Mouse (Mus musculus): ENCODE measurements around the gene Prkcq. TPM values are rescaled to one million over a fixed set of nuclear protein-coding genes. Genes with fewer than 3 reads are reported as not detected.

The Prkcq gene
- polyA plus RNA-seq, 1 experiment from 2014 or later = 1.5 TPM

DNA sequence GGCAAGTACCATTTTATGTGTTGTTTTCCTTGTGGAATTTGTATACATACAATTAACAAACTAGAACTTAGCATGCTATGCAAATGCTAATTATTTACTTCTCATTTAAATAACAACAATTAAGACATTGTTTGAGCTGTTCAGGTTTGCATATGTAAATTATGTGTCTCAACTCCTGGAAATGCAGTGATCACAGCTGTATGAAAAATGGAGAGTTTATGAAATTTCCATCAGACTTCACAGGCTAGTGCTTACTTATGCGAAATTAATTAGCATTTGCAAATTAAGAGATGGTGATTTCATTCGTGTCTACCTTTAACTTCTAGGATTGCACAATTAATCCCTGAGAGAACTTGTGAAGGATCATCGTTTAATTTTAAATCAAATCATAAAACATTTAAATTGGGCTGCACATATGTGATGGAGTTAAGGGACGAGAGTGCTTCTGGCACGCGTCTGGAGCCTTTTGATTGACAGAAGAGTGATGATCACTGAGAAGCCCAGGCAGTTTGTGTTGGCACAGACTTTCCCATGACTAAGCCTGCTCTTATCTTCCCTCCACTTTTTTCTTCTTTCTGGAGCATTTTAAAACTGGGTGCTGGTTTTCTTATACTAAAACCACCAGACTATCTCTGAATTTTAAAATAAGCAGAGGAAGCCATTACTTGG is 20.1 kb upstream of the Prkcq start:
- WGBS = 83% methylated on average over 6 of the region's 6 CpGs
- H3K36me3 ChIP-seq (ENCODE audit: control insufficient read depth, insufficient read depth, low read length) = no peaks in the 10 kb centered on the region
- H3K27me3 ChIP-seq (ENCODE audit: control insufficient read depth, insufficient read depth, low read length) = no peaks in the 10 kb centered on the region
- DNase-seq (ENCODE audit: low spot score) (no peak), ATAC-seq (ENCODE audit: insufficient number of reproducible peaks, low FRiP score, low TSS enrichment, low read depth) (no peak)
- no peak overlapping the region for H3K27ac ChIP-seq (replicated peaks; ENCODE audit: low read depth, low read length)
- no peak overlapping the region for H3K9ac ChIP-seq (ENCODE audit: low read length)
- no peak overlapping the region for H3K4me2 ChIP-seq (ENCODE audit: low read depth, severe bottlenecking)
- no peaks in the 10 kb centered on the region for H3K9me3 ChIP-seq (ENCODE audit: control insufficient read depth, low read length)
- no peak overlapping the region for H3K4me3 ChIP-seq (ENCODE audit: low read depth, low read length)
- no peaks in the 10 kb centered on the region for H3K4me1 ChIP-seq (ENCODE audit: control insufficient read depth, insufficient read depth, low read length)

DNA sequence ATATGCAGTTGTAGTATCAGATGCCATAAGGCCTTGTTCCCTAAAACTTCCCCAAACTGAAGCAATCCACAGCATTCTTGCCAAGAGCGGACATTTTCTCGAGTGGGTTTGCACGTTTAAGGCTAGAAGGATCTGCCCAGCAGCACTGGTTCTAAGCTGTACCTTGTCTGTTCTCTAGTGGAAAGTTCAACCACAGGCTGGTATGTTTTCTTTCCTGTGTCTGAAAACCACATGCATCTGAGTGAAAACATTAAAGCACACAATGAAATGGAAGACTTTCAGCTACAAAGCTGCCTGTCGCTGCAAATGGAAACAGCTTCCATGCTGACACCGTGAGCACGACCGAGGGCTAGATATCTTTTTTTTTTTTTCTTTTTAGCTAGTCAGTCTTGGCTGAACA is 12.3 kb upstream of the Prkcq start:
- no peak overlapping the region for H3K27ac ChIP-seq (replicated peaks; ENCODE audit: low read depth, low read length)
- H3K9me3 ChIP-seq (ENCODE audit: control insufficient read depth, low read length) = no peaks in the 10 kb centered on the region; the same call in 1 of the 2 replicates
- no peak overlapping the region for H3K9ac ChIP-seq (ENCODE audit: low read length)
- no peaks in the 10 kb centered on the region for H3K4me1 ChIP-seq (ENCODE audit: control insufficient read depth, insufficient read depth, low read length)
- H3K27me3 ChIP-seq (ENCODE audit: control insufficient read depth, insufficient read depth, low read length) = no peaks in the 10 kb centered on the region
- ATAC-seq (ENCODE audit: insufficient number of reproducible peaks, low FRiP score, low TSS enrichment, low read depth) (no peak), DNase-seq (ENCODE audit: low spot score) (no peak)
- H3K4me3 ChIP-seq (ENCODE audit: low read depth, low read length) = no peak overlapping the region
- WGBS = 91% methylated on average over 7 of the region's 7 CpGs
- no peak overlapping the region for H3K4me2 ChIP-seq (ENCODE audit: low read depth, severe bottlenecking)
- no peaks in the 10 kb centered on the region for H3K36me3 ChIP-seq (ENCODE audit: control insufficient read depth, insufficient read depth, low read length)

DNA sequence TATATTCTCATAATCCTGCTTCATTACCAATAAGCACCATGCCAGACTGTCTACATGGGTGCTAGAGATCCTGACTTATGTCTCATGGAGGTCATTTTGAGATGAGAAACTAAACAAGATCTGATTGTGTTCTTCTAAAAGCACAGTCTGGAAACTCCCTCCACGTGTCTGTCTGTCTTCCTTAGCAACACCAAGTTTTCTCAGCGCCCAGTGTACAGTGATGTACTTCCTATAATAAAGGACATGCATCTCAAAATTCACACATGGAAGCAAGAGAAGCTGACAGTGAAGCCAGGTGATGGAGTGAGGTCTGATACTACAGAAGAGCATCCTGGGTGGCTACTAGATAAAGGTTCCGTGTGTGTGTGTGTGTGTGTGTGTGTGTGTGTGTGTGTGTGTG is 11.2 kb upstream of the Prkcq start:
- no peak overlapping the region for H3K9ac ChIP-seq (ENCODE audit: low read length)
- ATAC-seq (ENCODE audit: insufficient number of reproducible peaks, low FRiP score, low TSS enrichment, low read depth) (no peak), DNase-seq (ENCODE audit: low spot score) (no peak)
- no peaks in the 10 kb centered on the region for H3K36me3 ChIP-seq (ENCODE audit: control insufficient read depth, insufficient read depth, low read length)
- no peak overlapping the region for H3K4me2 ChIP-seq (ENCODE audit: low read depth, severe bottlenecking)
- H3K27me3 ChIP-seq (ENCODE audit: control insufficient read depth, insufficient read depth, low read length) = no peaks in the 10 kb centered on the region
- no peaks in the 10 kb centered on the region for H3K4me1 ChIP-seq (ENCODE audit: control insufficient read depth, insufficient read depth, low read length)
- WGBS = 89% methylated on average over 3 of the region's 3 CpGs
- H3K4me3 ChIP-seq (ENCODE audit: low read depth, low read length) = no peak overlapping the region
- no peak overlapping the region for H3K27ac ChIP-seq (replicated peaks; ENCODE audit: low read depth, low read length)
- H3K9me3 ChIP-seq (ENCODE audit: control insufficient read depth, low read length) = no peaks in the 10 kb centered on the region; the same call in 1 of the 2 replicates

DNA sequence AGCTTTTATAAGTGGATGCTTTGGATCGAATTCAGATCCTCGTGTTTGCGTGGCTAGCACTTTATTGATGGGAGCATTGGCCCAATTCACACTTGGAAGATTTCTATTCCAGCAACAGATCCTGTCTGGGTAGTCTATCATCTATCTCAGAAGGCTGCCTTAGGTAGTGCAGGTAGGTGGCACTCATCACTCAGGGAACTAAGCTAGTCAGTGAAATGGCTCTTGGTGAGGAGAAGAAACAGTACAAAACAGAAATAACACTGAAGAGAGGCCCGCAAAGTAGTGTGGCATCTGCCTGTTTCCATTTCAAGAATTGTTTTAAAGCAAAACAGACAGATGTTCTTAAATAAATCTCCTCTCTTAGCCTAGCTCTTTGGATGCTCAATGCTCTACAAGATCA is 10.6 kb upstream of the Prkcq start:
- WGBS = 85% methylated on average over 4 of the region's 4 CpGs
- no peak overlapping the region for H3K27ac ChIP-seq (replicated peaks; ENCODE audit: low read depth, low read length)
- DNase-seq (ENCODE audit: low spot score) (no peak), ATAC-seq (ENCODE audit: insufficient number of reproducible peaks, low FRiP score, low TSS enrichment, low read depth) (no peak)
- H3K4me2 ChIP-seq (ENCODE audit: low read depth, severe bottlenecking) = no peak overlapping the region
- no peaks in the 10 kb centered on the region for H3K4me1 ChIP-seq (ENCODE audit: control insufficient read depth, insufficient read depth, low read length)
- H3K9me3 ChIP-seq (ENCODE audit: control insufficient read depth, low read length) = no peaks in the 10 kb centered on the region; the same call in 1 of the 2 replicates
- H3K36me3 ChIP-seq (ENCODE audit: control insufficient read depth, insufficient read depth, low read length) = no peaks in the 10 kb centered on the region
- H3K4me3 ChIP-seq (ENCODE audit: low read depth, low read length) = no peak overlapping the region
- no peaks in the 10 kb centered on the region for H3K27me3 ChIP-seq (ENCODE audit: control insufficient read depth, insufficient read depth, low read length)
- H3K9ac ChIP-seq (ENCODE audit: low read length) = no peak overlapping the region

DNA sequence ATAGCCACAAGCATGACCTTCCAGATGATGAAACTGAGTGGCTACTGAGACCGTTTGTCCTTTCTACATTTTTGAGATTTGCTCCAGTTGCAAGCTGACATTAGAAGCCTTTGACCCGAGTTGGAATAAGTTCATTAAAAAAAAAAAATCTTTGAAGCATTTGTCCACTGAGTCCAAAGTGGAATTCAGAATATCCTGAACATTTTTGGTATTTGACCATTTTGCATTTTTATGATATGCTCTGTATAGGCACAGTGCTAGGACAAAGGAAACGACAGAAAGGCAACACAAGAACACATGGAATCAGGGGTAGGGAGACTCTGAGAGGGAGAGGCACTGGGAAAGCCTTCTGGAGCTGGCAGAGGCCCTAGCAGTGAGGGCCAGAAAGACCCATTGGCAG is 9.2 kb upstream of the Prkcq start:
- 71% methylated on average over 3 of the region's 3 CpGs for whole genome bisulfite sequencing
- ATAC-seq (ENCODE audit: insufficient number of reproducible peaks, low FRiP score, low TSS enrichment, low read depth) = no peak

DNA sequence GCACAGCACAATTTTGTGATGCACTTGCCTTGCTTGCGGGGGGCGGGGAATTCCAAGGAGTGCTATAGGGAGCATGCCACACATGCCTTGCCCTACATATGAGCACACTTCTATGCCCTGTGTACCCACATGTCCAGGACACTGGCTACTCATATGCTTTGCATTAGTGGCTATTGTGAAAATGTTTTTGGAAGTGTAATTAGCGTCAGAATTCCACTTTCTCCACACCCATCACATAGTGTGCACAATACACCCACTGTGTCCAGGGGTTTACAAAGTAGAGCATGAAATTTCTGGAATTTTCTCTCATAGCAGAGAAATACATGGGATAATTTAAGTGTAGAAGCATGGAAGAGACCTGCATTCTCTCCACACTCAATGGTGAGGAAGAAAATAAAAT is 7.7 kb upstream of the Prkcq start:
- ATAC-seq (ENCODE audit: insufficient number of reproducible peaks, low FRiP score, low TSS enrichment, low read depth) (no peak), DNase-seq (ENCODE audit: low spot score) (no peak)
- Histone ChIP-seq H3K4me3 (ENCODE audit: low read depth, low read length) (no peak overlapping the region), H3K27ac (replicated peaks; ENCODE audit: low read depth, low read length) (no peak overlapping the region), H3K27me3 (ENCODE audit: control insufficient read depth, insufficient read depth, low read length) (no peaks in the 10 kb centered on the region), H3K4me2 (ENCODE audit: low read depth, severe bottlenecking) (no peak overlapping the region), H3K36me3 (ENCODE audit: control insufficient read depth, insufficient read depth, low read length) (no peaks in the 10 kb centered on the region), H3K9ac (ENCODE audit: low read length) (no peak overlapping the region), H3K4me1 (ENCODE audit: control insufficient read depth, insufficient read depth, low read length) (no peaks in the 10 kb centered on the region), H3K9me3 (ENCODE audit: control insufficient read depth, low read length) (no peaks in the 10 kb centered on the region)
- 86% methylated on average over 3 of the region's 3 CpGs for WGBS

More for the DNA sequence above, 9.2 kb upstream of the Prkcq start:
- Histone ChIP-seq H3K27ac (replicated peaks; ENCODE audit: low read depth, low read length) (no peak overlapping the region), H3K4me3 (ENCODE audit: low read depth, low read length) (no peak overlapping the region), H3K9ac (ENCODE audit: low read length) (no peak overlapping the region), H3K36me3 (ENCODE audit: control insufficient read depth, insufficient read depth, low read length) (no peaks in the 10 kb centered on the region), H3K27me3 (ENCODE audit: control insufficient read depth, insufficient read depth, low read length) (no peaks in the 10 kb centered on the region), H3K9me3 (ENCODE audit: control insufficient read depth, low read length) (no peaks in the 10 kb centered on the region; the same call in 1 of the 2 replicates), H3K4me1 (ENCODE audit: control insufficient read depth, insufficient read depth, low read length) (no peaks in the 10 kb centered on the region), H3K4me2 (ENCODE audit: low read depth, severe bottlenecking) (no peak overlapping the region)
- no peak for DNase-seq (ENCODE audit: low spot score)

DNA sequence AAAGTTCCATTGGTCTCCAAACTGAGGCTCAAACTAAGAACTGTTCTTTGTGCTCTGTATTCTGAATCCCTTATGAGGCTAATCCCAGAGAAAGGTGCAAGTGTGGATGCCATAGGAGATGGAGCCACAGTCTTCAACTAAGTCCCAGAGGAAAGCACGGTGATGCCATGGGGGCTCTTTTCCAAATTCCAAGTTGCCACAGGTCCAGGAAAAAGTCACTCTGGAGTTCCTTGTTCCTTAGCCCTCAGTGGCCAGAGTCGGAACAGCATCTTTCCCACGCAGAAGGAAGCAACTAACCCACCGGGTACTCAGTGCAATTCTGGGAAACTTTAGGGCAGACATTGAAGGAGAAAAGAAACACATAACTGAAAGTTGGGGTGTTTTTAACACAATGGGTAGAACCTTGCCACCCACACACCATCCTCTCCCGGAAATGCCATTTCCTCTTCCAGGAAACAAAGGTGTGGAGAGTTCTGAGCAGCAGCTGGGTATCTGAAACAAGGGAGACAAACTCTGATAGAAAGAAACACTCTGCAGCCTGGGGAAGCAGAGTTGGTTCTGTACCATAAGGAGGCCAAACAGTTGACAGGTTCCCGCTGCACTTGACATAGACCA is 2.1 kb upstream of the Prkcq start:
- H3K27me3 ChIP-seq (ENCODE audit: control insufficient read depth, insufficient read depth, low read length) = no peaks in the 10 kb centered on the region
- no peak overlapping the region for H3K4me2 ChIP-seq (ENCODE audit: low read depth, severe bottlenecking)
- no peaks in the 10 kb centered on the region for H3K4me1 ChIP-seq (ENCODE audit: control insufficient read depth, insufficient read depth, low read length)
- DNase-seq (ENCODE audit: low spot score) (no peak), ATAC-seq (ENCODE audit: insufficient number of reproducible peaks, low FRiP score, low TSS enrichment, low read depth) (no peak)
- no peak overlapping the region for H3K9ac ChIP-seq (ENCODE audit: low read length)
- H3K27ac ChIP-seq (replicated peaks; ENCODE audit: low read depth, low read length) = no peak overlapping the region
- no peaks in the 10 kb centered on the region for H3K9me3 ChIP-seq (ENCODE audit: control insufficient read depth, low read length)
- no peaks in the 10 kb centered on the region for H3K36me3 ChIP-seq (ENCODE audit: control insufficient read depth, insufficient read depth, low read length)
- no peak overlapping the region for H3K4me3 ChIP-seq (ENCODE audit: low read depth, low read length)
- WGBS = 72% methylated on average over 6 of the region's 6 CpGs

DNA sequence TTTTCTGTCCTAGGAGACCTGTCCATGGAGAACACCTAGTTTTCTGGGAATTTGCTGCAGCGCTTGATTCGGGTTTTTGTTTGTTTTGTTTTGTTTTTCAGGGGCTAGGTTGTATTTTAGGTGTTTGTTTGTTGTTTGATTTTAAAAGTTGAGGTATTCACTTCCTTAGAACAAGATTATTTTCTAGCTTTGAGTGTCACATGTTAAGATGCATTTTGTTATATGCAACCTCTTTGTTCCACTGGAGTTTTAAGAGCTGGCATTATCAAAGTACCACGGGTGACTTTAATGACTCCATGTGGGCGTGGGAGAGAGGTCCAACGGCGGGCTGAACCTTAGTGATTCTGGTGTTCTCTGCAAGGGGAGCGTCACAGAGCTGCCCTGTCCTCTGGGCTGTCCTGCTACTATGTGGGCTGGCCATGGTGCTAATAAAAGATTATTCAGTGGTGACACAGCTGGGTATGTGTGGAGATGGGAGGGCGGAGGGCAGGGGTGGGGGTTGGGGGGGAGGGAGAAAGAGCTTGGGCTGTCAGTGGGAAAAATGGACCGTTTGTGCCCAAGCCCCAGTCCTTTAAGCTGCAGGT is 1.0 kb downstream of the Prkcq start:
- H3K27me3 ChIP-seq (ENCODE audit: control insufficient read depth, insufficient read depth, low read length) = no peaks in the 10 kb centered on the region
- H3K9me3 ChIP-seq (ENCODE audit: control insufficient read depth, low read length) = no peaks in the 10 kb centered on the region
- peak overlapping the region; percentile 73 for H3K4me2 ChIP-seq (ENCODE audit: low read depth, severe bottlenecking)
- H3K36me3 ChIP-seq (ENCODE audit: control insufficient read depth, insufficient read depth, low read length) = no peaks in the 10 kb centered on the region
- 0 out of 2 replicates have a peak overlapping the region, but pooled peaks have one; percentile 64 for H3K9ac ChIP-seq (ENCODE audit: low read length)
- no peaks in the 10 kb centered on the region for H3K4me1 ChIP-seq (ENCODE audit: control insufficient read depth, insufficient read depth, low read length)
- peak overlapping the region; percentile 41 for H3K4me3 ChIP-seq (ENCODE audit: low read depth, low read length)
- DNase-seq (ENCODE audit: low spot score) (no peak), ATAC-seq (ENCODE audit: insufficient number of reproducible peaks, low FRiP score, low TSS enrichment, low read depth) (no peak)
- H3K27ac ChIP-seq (replicated peaks; ENCODE audit: low read depth, low read length) = no peak overlapping the region
- WGBS = 19% methylated on average over 9 of the region's 9 CpGs

Measured in limb, embryonic 11.5 days (tissue).